Mouse (Mus musculus) midbrain, embryonic 14.5 days (tissue): ENCODE data around the gene Ropn1. TPM values are rescaled to one million over a fixed set of nuclear protein-coding genes. Genes with fewer than 3 reads are reported as not detected.

Source experiments
- ATAC-seq: fragments of 200-750 bp; cut with Nextera tagmentation; 2 replicates; pipeline ENCODE4 v1.8.0; 2017; ENCODE audit warnings: moderate number of reproducible peaks, moderate library complexity; ENCODE audit not compliant: low FRiP score, low TSS enrichment
- DNase-seq: peaks from one replicate; pipeline ENCODE4 v3.0.0-alpha.2; 2015
- H3K27ac ChIP-seq: fragments of 300-500 bp; sonication (generic); replicated peaks from 2 replicates; pipeline ENCODE4 v1.5.1; 2014; ENCODE audit warnings: mild to moderate bottlenecking, low read depth, low read length, moderate library complexity
- H3K27me3 ChIP-seq: fragments of 300-500 bp; sonication (generic); 2 replicates; pipeline ENCODE4 v1.6.1; 2014; ENCODE audit warnings: low read length, control low read depth, mixed read lengths; ENCODE audit not compliant: control insufficient read depth, insufficient read depth
- H3K36me3 ChIP-seq: fragments of 300-500 bp; sonication (generic); 2 replicates; pipeline ENCODE4 v1.6.1; 2014; ENCODE audit warnings: low read length, control low read depth; ENCODE audit not compliant: control insufficient read depth, insufficient read depth
- H3K4me1 ChIP-seq: fragments of 300-500 bp; sonication (generic); 2 replicates; pipeline ENCODE4 v1.6.1; 2014; ENCODE audit warnings: mild to moderate bottlenecking, antibody characterized with exemption, low read length, control low read depth; ENCODE audit not compliant: control insufficient read depth, insufficient read depth
- H3K4me2 ChIP-seq: fragments of 300-500 bp; sonication (generic); 2 replicates; pipeline ENCODE4 v1.6.1; 2014; ENCODE audit warnings: mild to moderate bottlenecking, low read length, moderate library complexity
- H3K4me3 ChIP-seq: fragments of 300-500 bp; sonication (generic); replicated peaks from 2 replicates; pipeline ENCODE4 v1.5.1; 2014; ENCODE audit warnings: low read depth, low read length
- H3K9ac ChIP-seq: fragments of 300-500 bp; sonication (generic); replicated peaks from 2 replicates; pipeline ENCODE4 v1.6.1; 2014; ENCODE audit warnings: mild to moderate bottlenecking, low read length, moderate library complexity
- H3K9me3 ChIP-seq: fragments of 300-500 bp; sonication (generic); 2 replicates; pipeline ENCODE4 v1.6.1; 2016; ENCODE audit warnings: low read length, control low read depth, mixed read lengths; ENCODE audit not compliant: control insufficient read depth
- WGBS: fragments of 180-500 bp; shearing (Covaris S2); extraction: QIAGEN DNeasy Blood & Tissue Kit; methylation state at CpG from one replicate; pipeline ENCODE4 v1.1.7; 2014; 5-methylcytosine and 5-hydroxymethylcytosine counted together
- polyA plus RNA-seq: library from polyadenylated mRNA; unstranded; fragments of >200 nt; fragmentation: Nextera tagmentation; extraction: Ambion mirVana; gene quantifications from 2 replicates; pipeline ENCODE4 v1.2.1, GENCODE M21; 2014

The Ropn1 gene
- polyA plus RNA-seq, 1 experiment from 2014 or later, result not detected

DNA sequence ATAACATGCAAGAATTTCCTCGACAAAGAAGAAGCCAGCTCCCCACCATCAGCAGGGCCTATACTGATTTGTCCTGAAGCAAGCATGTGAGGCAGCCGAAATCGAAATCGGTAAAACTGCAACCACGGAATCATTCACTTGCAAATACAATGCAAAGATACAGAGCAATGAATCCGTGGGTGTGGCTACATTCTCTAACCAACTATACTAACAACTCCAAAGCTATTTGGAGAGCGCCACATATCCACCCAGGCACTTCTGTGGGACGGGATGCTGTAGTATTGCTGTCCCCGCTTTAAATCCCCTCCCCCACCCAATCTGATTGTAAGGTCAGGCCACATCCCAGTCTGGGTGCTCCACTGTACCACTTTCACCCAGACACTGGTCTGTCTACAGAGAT, 18.6 kb downstream of the Ropn1 start:
- DNase-seq (no peak), ATAC-seq (no peak)
- Histone ChIP-seq H3K9ac (no peak overlapping the region), H3K4me1 (0 out of 2 replicates have a peak, but pooled peaks cover 3% of the 10 kb centered on the region), H3K9me3 (no peaks in the 10 kb centered on the region), H3K4me3 (no peak overlapping the region), H3K4me2 (no peak overlapping the region), H3K27me3 (0 out of 2 replicates have a peak, but pooled peaks cover 9% of the 10 kb centered on the region), H3K27ac (no peak overlapping the region), H3K36me3 (no peaks in the 10 kb centered on the region)
- WGBS, result 64% methylated on average over 9 of the region's 9 CpGs

- H3K9me3 ChIP-seq, result no peaks in the 10 kb centered on the region
Observed at GRCm38 (mm10) chr16:34671966-34672365, 22.2 kb downstream of the Ropn1 start.

GRCm38 (mm10) chr16:34672822-34673221, 23.1 kb downstream of the Ropn1 start:
- H3K9me3 ChIP-seq, result no peaks in the 10 kb centered on the region
- no peak overlapping the region for H3K9ac ChIP-seq
- no peaks in the 10 kb centered on the region for H3K4me1 ChIP-seq
- DNase-seq (no peak), ATAC-seq (no peak)
- 0 out of 2 replicates have a peak, but pooled peaks cover under 1% of the 10 kb centered on the region for H3K27me3 ChIP-seq
- no peaks in the 10 kb centered on the region for H3K36me3 ChIP-seq
- no peak overlapping the region for H3K4me3 ChIP-seq
- H3K4me2 ChIP-seq, result no peak overlapping the region
- 58% methylated on average over 3 of the region's 3 CpGs for WGBS
- no peak overlapping the region for H3K27ac ChIP-seq

More at GRCm38 (mm10) chr16:34671966-34672365, 22.2 kb downstream of the Ropn1 start:
- ATAC-seq, result no peak
- H3K27ac ChIP-seq, result no peak overlapping the region
- no peaks in the 10 kb centered on the region for H3K36me3 ChIP-seq
- no peak for DNase-seq
- no peak overlapping the region for H3K4me3 ChIP-seq
- no peak overlapping the region for H3K4me2 ChIP-seq
- H3K27me3 ChIP-seq, result 0 out of 2 replicates have a peak, but pooled peaks cover 6% of the 10 kb centered on the region
- 0 out of 2 replicates have a peak, but pooled peaks cover 3% of the 10 kb centered on the region for H3K4me1 ChIP-seq
- no peak overlapping the region for H3K9ac ChIP-seq
- WGBS, result 57% methylated on average over 7 of the region's 7 CpGs

DNA sequence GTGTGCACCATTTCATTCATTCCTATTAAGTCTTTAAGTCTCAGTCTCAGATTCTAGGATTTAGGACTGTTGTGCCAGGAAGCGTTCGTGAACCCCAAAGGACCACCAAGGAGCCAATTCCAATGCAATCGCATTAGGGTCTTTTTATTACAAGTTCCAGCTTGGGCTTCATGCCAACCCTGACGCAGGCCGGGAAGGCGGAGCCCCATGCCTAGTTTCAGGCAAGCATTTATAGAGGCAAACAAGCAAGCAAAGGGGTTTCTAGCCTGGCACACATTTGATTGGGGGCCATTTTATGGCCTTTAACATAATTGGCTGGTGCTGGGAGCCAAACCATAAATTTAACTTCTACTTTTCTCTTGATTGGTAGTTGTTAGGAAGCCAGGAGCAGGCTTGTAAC, 24.6 kb downstream of the Ropn1 start:
- DNase-seq (peak; percentile 58), ATAC-seq (no peak)
- Histone ChIP-seq H3K27me3 (no peaks in the 10 kb centered on the region), H3K36me3 (no peaks in the 10 kb centered on the region), H3K9ac (no peak overlapping the region), H3K4me3 (no peak overlapping the region), H3K4me2 (no peak overlapping the region), H3K27ac (no peak overlapping the region), H3K4me1 (no peaks in the 10 kb centered on the region), H3K9me3 (no peaks in the 10 kb centered on the region)
- WGBS, result 78% methylated on average over 6 of the region's 6 CpGs

DNA sequence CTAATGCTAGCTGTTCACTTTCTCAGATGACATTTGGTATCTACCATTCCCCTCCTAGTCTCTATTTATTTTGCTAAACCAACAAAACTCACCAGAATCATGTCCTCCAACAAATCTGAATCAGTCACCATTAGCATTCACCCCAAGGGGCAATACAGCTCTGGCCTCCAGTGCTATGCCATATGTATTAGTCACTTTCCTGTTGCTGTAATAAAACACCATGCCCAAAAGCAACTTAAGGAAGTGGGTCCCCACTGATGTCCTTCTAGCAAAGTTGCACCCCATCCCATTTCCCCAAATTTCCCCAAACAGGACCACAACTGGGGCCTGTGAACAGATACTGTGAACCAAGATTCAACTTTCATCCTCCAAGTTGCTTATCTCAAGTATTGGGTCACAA, 32.1 kb downstream of the Ropn1 start:
- H3K9ac ChIP-seq, result no peak overlapping the region
- ATAC-seq (no peak), DNase-seq (no peak)
- no peaks in the 10 kb centered on the region for H3K4me1 ChIP-seq
- no peaks in the 10 kb centered on the region for H3K36me3 ChIP-seq
- H3K4me3 ChIP-seq, result no peak overlapping the region
- no peaks in the 10 kb centered on the region for H3K9me3 ChIP-seq
- H3K27me3 ChIP-seq, result no peaks in the 10 kb centered on the region
- H3K4me2 ChIP-seq, result no peak overlapping the region
- no peak overlapping the region for H3K27ac ChIP-seq

DNA sequence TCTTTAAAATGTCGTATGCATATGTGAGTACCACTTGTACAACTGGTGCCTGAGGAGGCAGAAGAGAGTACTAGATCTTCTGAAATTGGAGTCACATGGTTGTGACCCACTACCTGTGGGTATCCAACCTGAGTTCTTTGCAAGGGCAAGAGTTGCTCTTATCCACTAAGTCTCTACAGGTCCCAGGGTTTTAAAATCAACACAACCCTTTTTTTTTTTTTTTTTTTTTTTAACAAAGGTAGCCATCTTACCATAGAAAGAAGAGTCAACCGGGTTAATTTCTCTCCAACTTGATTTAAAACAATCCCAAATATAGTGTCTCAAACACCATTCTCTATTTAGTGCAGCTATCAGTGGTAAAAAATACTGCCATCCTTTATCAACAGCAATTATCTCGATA, 40.2 kb downstream of the Ropn1 start:
- WGBS, result 81% methylated on average over 3 of the region's 3 CpGs
- peak overlapping the region; percentile 54 for H3K4me3 ChIP-seq
- no peaks in the 10 kb centered on the region for H3K36me3 ChIP-seq
- ATAC-seq, result no peak
- H3K4me1 ChIP-seq, result peaks cover 6% of the 10 kb centered on the region
- no peak overlapping the region; the same call in 1 of the 2 replicates for H3K27ac ChIP-seq
- no peak overlapping the region; the same call in 1 of the 2 replicates for H3K9ac ChIP-seq
- no peaks in the 10 kb centered on the region for H3K27me3 ChIP-seq
- DNase-seq, result no peak
- H3K4me2 ChIP-seq, result peak overlapping the region; percentile 91
- H3K9me3 ChIP-seq, result no peaks in the 10 kb centered on the region

DNA sequence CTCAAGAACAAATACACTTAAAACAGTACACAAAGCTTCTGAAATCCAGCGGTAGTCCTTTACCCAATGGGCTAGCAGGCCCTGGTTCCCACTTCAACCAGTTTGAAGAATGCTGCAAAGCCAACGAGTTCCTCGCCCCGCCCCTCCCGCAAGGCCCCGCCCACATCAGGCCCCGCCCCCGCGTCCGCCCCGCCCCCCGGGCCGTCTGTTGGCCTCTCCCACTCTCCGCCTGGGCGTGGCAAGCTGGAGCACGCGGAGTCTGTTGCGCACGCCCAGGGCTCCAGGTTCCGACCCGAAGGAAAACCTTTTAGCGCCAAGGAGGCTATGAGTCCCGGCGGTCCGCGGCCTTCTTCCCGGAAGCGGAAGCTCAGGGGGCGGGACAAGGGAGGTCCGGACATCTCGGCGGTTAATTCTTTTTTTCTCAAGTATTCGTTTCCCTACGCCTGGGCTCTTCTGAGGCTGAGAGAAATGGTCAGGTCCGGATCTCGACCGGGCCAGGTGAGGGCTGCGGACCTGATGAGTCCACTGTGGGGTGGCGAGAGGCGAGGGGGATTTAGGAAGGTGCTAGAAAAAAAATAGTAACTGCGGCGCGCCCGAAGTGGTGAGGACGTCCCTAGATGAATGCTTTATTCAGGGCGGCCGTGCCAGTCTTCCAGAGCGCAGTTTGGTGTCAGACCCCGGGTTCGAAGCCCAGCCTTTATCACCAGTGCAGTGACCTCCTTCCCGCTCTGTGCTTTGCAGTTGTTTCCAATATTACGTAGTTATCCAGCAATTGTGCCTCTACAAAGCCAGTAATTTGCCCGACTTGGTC, 40.8 kb downstream of the Ropn1 start, which contains the start of gene Ccdc14:
Gene Ccdc14 (plus strand): TSS at position 283 of the 811 bp plus-strand sequence.
- Histone ChIP-seq H3K4me3 (peak within 1 kb of the TSS; percentile 54), H3K4me2 (peak within 1 kb of the TSS; percentile 91), H3K9me3 (no peaks in the 10 kb centered on the region), H3K36me3 (no peaks in the 10 kb centered on the region), H3K4me1 (peaks cover 6% of the 10 kb centered on the region), H3K27ac (peak within 1 kb of the TSS; percentile 85), H3K9ac (peak within 1 kb of the TSS; percentile 54), H3K27me3 (no peaks in the 10 kb centered on the region)
- peak; percentile 93 for ATAC-seq
- under 1% methylated on average over 53 of the region's 53 CpGs for WGBS
- DNase-seq, result peak; percentile 94

GRCm38 (mm10) chr16:34691156-34691555, 41.4 kb downstream of the Ropn1 start:
- ATAC-seq, result no peak
- 7% methylated on average over 11 of the region's 11 CpGs for WGBS

DNA sequence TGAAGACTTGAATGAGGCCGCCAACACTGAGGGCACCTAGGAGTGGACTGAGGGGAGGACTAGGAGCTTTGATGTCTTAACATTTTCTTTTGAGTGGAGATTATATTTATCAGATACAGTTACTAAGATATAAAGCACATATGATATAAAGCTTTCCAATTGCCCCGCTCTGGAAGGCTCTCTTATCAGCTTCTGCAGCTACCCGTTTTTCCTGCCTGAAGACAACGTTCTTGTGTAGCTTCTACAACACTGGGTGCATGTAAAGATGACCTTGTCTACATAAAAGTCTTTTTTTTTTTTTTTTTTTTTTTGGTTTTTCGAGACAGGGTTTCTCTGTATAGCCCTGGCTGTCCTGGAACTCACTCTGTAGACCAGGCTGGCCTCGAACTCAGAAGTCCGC, 44.8 kb downstream of the Ropn1 start:
- no peak overlapping the region for H3K9ac ChIP-seq
- no peak overlapping the region for H3K27ac ChIP-seq
- no peak for ATAC-seq
- no peaks in the 10 kb centered on the region for H3K27me3 ChIP-seq
- H3K36me3 ChIP-seq, result peaks cover 4% of the 10 kb centered on the region
- H3K4me3 ChIP-seq, result no peak overlapping the region
- no peak overlapping the region for H3K4me2 ChIP-seq
- WGBS, result 94% methylated on average over 6 of the region's 7 CpGs
- peaks cover 6% of the 10 kb centered on the region for H3K4me1 ChIP-seq
- no peaks in the 10 kb centered on the region for H3K9me3 ChIP-seq
- DNase-seq, result no peak

More at GRCm38 (mm10) chr16:34691156-34691555, 41.4 kb downstream of the Ropn1 start:
- Histone ChIP-seq H3K9me3 (no peaks in the 10 kb centered on the region), H3K4me2 (peak overlapping the region; percentile 91), H3K27me3 (no peaks in the 10 kb centered on the region), H3K36me3 (no peaks in the 10 kb centered on the region), H3K4me1 (peaks cover 6% of the 10 kb centered on the region), H3K4me3 (peak overlapping the region; percentile 54), H3K27ac (peak overlapping the region; percentile 85; the same call in 1 of the 2 replicates), H3K9ac (peak overlapping the region; percentile 54)
- peak; percentile 25 for DNase-seq
